1 mouse cellular context compared by ENCODE assay signal in the genomic region with DNA sequence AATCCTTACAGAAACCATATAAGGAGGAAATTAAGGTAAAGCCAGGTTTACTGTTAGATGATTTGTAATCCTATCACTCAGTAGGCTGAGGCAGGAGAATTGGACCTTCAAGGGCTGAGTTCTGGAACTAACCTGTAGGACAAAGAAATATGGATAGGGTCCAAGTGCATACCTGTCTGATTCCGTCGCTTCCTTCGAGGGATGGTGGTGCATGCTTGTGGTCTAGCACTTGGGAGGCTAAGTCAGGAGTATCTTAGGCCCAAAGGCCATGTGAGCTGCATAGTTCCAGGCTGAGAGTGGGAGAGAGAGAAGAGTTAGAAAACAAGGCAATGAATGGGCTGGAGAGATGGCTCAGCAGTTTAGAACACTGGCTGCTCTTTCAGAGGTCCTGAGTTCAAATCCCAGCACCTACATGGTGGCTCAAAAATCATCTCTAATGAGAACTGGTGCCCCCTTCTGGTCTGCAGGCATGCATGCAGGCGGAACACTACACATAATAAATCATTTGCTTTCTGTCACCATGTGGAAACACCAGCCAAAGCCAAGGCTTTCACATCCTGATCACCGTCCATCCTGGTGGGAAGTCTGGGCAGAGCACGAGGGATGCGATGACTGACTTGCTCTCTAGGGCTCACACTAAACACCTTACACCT.
TF ChIP-seq lines count a peak whose summit lies in the region.

No protein-coding gene starts in this region.

TF ChIP-seq in CH12.LX, 34 proteins besides CTCF, POLR2A, EP300 and RAD21:
- TF ChIP-seq ETS1 (conservative IDR thresholded peaks at IDR 0.05; ENCODE audit: low read depth, low read length) (no peak), NELFE (IDR thresholded peaks at IDR 0.05; ENCODE audit: low read depth, low read length) (peak; percentile 24; the same call in 1 of the 2 replicates), MYC (IDR thresholded peaks at IDR 0.05; ENCODE audit: low read depth, low read length) (0 out of 2 replicates have a peak, but pooled peaks have one; percentile 57), MAX (IDR thresholded peaks at IDR 0.05; ENCODE audit: low read length) (0 out of 2 replicates have a peak, but pooled peaks have one; percentile 34), IRF4 (IDR thresholded peaks at IDR 0.05; ENCODE audit: low read depth, low read length) (no peak), NRF1 (IDR thresholded peaks at IDR 0.05; ENCODE audit: low read depth, low read length) (no peak), SMC3 (IDR thresholded peaks at IDR 0.05; ENCODE audit: low read depth, low read length) (0 out of 2 replicates have a peak, but pooled peaks have one; percentile 18), MXI1 (IDR thresholded peaks at IDR 0.05; ENCODE audit: low read depth, low read length) (0 out of 2 replicates have a peak, but pooled peaks have one; percentile 30), TBP (conservative IDR thresholded peaks at IDR 0.05; ENCODE audit: low read depth, low read length) (no peak), ELF1 (IDR thresholded peaks at IDR 0.05; ENCODE audit: low read depth, low read length) (no peak)
